9 mouse cellular contexts compared by ENCODE assay signal in the genomic region with DNA sequence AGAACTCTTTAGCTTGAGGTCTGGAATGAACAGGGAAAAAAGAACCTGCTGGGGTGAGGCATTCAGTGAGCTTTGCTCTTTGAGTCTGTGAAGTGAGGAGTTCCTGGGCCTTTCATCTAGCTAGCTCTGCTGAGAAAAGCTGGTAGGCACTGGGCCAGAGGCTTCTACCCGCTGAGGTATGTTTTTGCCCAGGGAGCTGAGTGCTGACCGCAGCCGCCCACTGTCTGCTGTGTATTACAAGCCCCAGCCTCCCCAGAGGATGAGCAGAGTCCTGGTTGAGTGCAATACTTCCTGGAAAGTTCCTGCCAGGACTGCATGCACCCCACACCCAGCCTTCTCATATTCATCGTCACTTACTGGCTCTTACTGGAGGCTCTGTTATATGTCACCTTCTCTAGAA. TPM values are rescaled to one million over a fixed set of nuclear protein-coding genes. Genes with fewer than 3 reads are reported as not detected.
A peak's percentile ranks its signal among the peaks of the same experiment; 100 is the strongest.
DNase-seq lines count a peak whose midpoint lies in the region; ATAC-seq lines count a peak whose summit lies in the region.
"Had no signal": no experiment of that assay in that cellular context is flagged by ENCODE, and none has a peak within 500 bp of the region (broad histone marks: within the 10 kb centered on the region; RNA-seq: fewer than 3 reads in every experiment).

No protein-coding gene starts in this region.

- no peaks in the 10 kb centered on the region for H3K9me3 ChIP-seq in forebrain, embryonic 12.5 days
- H3K9me3 ChIP-seq in forebrain, embryonic 16.5 days (ENCODE audit: control insufficient read depth, low read length): no peaks in the 10 kb centered on the region
- H3K9me3 ChIP-seq in embryonic facial prominence, embryonic 14.5 days (ENCODE audit: control insufficient read depth, low read length): no peaks in the 10 kb centered on the region
- no peaks in the 10 kb centered on the region for H3K9me3 ChIP-seq in midbrain, embryonic 14.5 days (ENCODE audit: control insufficient read depth, low read length)
- H3K9me3 ChIP-seq: midbrain, embryonic 12.5 days had no signal

- no peak overlapping the region for H3K4me3 ChIP-seq in forebrain, embryonic 12.5 days (replicated peaks)
- no peak overlapping the region for H3K4me3 ChIP-seq in forebrain, embryonic 16.5 days (replicated peaks; ENCODE audit: low read length)
- no peak overlapping the region for H3K4me3 ChIP-seq in embryonic facial prominence, embryonic 14.5 days (ENCODE audit: low read depth, low read length)
- H3K4me3 ChIP-seq in midbrain, embryonic 14.5 days (replicated peaks; ENCODE audit: low read depth, low read length): no peak overlapping the region
- H3K4me3 ChIP-seq: midbrain, embryonic 12.5 days had no signal

- H3K27me3 ChIP-seq in forebrain, embryonic 12.5 days: no peaks in the 10 kb centered on the region
- H3K27me3 ChIP-seq in forebrain, embryonic 16.5 days (replicated peaks; ENCODE audit: control insufficient read depth, insufficient read depth, low read length): no peaks in the 10 kb centered on the region
- no peaks in the 10 kb centered on the region for H3K27me3 ChIP-seq in embryonic facial prominence, embryonic 14.5 days (replicated peaks; ENCODE audit: control insufficient read depth, insufficient read depth, low read length)
- no peaks in the 10 kb centered on the region for H3K27me3 ChIP-seq in midbrain, embryonic 14.5 days (ENCODE audit: control insufficient read depth, insufficient read depth, low read length)
- H3K27me3 ChIP-seq: midbrain, embryonic 12.5 days had no signal

- WGBS in forebrain, embryonic 12.5 days: 54% methylated on average over 4 of the region's 4 CpGs
- 40% methylated on average over 4 of the region's 4 CpGs for WGBS in forebrain, embryonic 16.5 days
- WGBS in embryonic facial prominence, embryonic 14.5 days: 32% methylated on average over 4 of the region's 4 CpGs
- 54% methylated on average over 4 of the region's 4 CpGs for WGBS in midbrain, embryonic 14.5 days

- H3K36me3 ChIP-seq in forebrain, embryonic 12.5 days (replicated peaks): no peaks in the 10 kb centered on the region
- H3K36me3 ChIP-seq in forebrain, embryonic 16.5 days (ENCODE audit: control insufficient read depth, insufficient read depth): no peaks in the 10 kb centered on the region
- no peaks in the 10 kb centered on the region for H3K36me3 ChIP-seq in embryonic facial prominence, embryonic 14.5 days (ENCODE audit: control insufficient read depth, insufficient read depth, low read length)
- no peaks in the 10 kb centered on the region for H3K36me3 ChIP-seq in midbrain, embryonic 14.5 days (ENCODE audit: control insufficient read depth, insufficient read depth, low read length)
- H3K36me3 ChIP-seq: midbrain, embryonic 12.5 days had no signal

- peaks cover 70% of the 10 kb centered on the region for H3K4me1 ChIP-seq in forebrain, embryonic 12.5 days
- peaks cover 39% of the 10 kb centered on the region for H3K4me1 ChIP-seq in forebrain, embryonic 16.5 days (replicated peaks; ENCODE audit: control insufficient read depth, insufficient read depth, low read length)
- H3K4me1 ChIP-seq in embryonic facial prominence, embryonic 14.5 days (ENCODE audit: control insufficient read depth, insufficient read depth, low read length): peaks cover 29% of the 10 kb centered on the region
- peaks cover 41% of the 10 kb centered on the region for H3K4me1 ChIP-seq in midbrain, embryonic 14.5 days (ENCODE audit: control insufficient read depth, insufficient read depth, low read length)

- H3K4me2 ChIP-seq in forebrain, embryonic 12.5 days: no peak overlapping the region
- H3K4me2 ChIP-seq in forebrain, embryonic 16.5 days (ENCODE audit: low read length): no peak overlapping the region
- H3K4me2 ChIP-seq in embryonic facial prominence, embryonic 14.5 days (ENCODE audit: low read depth, low read length): no peak overlapping the region
- no peak overlapping the region for H3K4me2 ChIP-seq in midbrain, embryonic 14.5 days (ENCODE audit: low read length)
- H3K4me2 ChIP-seq: midbrain, embryonic 12.5 days had no signal

- no peak for ATAC-seq in forebrain, embryonic 12.5 days (ENCODE audit: low FRiP score)
- no peak for ATAC-seq in forebrain, embryonic 16.5 days
- ATAC-seq in embryonic facial prominence, embryonic 14.5 days (ENCODE audit: low read depth): no peak
- ATAC-seq in midbrain, embryonic 14.5 days (ENCODE audit: low FRiP score, low TSS enrichment): no peak

- no peak overlapping the region for H3K9ac ChIP-seq in forebrain, embryonic 12.5 days
- H3K9ac ChIP-seq in forebrain, embryonic 16.5 days (replicated peaks; ENCODE audit: low read depth, low read length): no peak overlapping the region
- H3K9ac ChIP-seq in embryonic facial prominence, embryonic 14.5 days (ENCODE audit: low read depth, low read length): no peak overlapping the region
- H3K9ac ChIP-seq in midbrain, embryonic 14.5 days (replicated peaks; ENCODE audit: low read length): no peak overlapping the region
- H3K9ac ChIP-seq: midbrain, embryonic 12.5 days had no signal

- peak; percentile 62 for DNase-seq in 3134 (ENCODE audit: extremely low read depth, insufficient read length, low spot score)
- DNase-seq in embryonic facial prominence, embryonic 14.5 days (ENCODE audit: low spot score): peak; percentile 63
- DNase-seq in kidney, adult 9 months: peak; percentile 83
- no peak for DNase-seq in spleen, postnatal 10 days (ENCODE audit: low spot score in 2 of 2)
- no peak for DNase-seq in midbrain, embryonic 14.5 days
- DNase-seq in spleen, postnatal 14 days (ENCODE audit: low spot score in 2 of 2): no peak

- peak overlapping the region; percentile 57 for H3K27ac ChIP-seq in forebrain, embryonic 12.5 days
- no peak overlapping the region for H3K27ac ChIP-seq in forebrain, embryonic 16.5 days (ENCODE audit: low read length)
- no peak overlapping the region for H3K27ac ChIP-seq in embryonic facial prominence, embryonic 14.5 days (replicated peaks; ENCODE audit: low read depth, low read length)
- H3K27ac ChIP-seq in midbrain, embryonic 14.5 days (replicated peaks; ENCODE audit: low read depth, low read length): no peak overlapping the region
- H3K27ac ChIP-seq: midbrain, embryonic 12.5 days had no signal

RNA-seq across cellular contexts. Expression of a gene that starts 59.8 kb away (rescaled TPM):
- 36.6 and 41.3 TPM in 2 replicates for polyA plus RNA-seq in forebrain, embryonic 12.5 days (2016; fragmentation: Nextera tagmentation; extraction: Ambion mirVana)
- 34.6 and 47.1 TPM in 2 replicates for polyA plus RNA-seq in forebrain, embryonic 16.5 days (2015; fragmentation: Nextera tagmentation; extraction: Ambion mirVana)
- polyA plus RNA-seq in embryonic facial prominence, embryonic 14.5 days (2014; fragmentation: Nextera tagmentation; extraction: Ambion mirVana): 57.1 and 57.7 TPM in 2 replicates
- polyA plus RNA-seq in midbrain, embryonic 14.5 days (2014; fragmentation: Nextera tagmentation; extraction: Ambion mirVana): 93.3 and 108 TPM in 2 replicates

Comparison
In these comparisons a context has a peak if more than half of its experiments do, and no peak if none do; other contexts are left out.
1. DNase-seq: peak in 3134 (single experiment), embryonic facial prominence, embryonic 14.5 days (single experiment) and kidney, adult 9 months (single experiment); none in spleen, postnatal 10 days (0 of 2), midbrain, embryonic 14.5 days (single experiment) and spleen, postnatal 14 days (0 of 2).